Mouse (Mus musculus) intestine, embryonic 16.5 days (tissue): Measurements from ENCODE around the gene Hmx3. TPM values are rescaled to one million over a fixed set of nuclear protein-coding genes. Genes with fewer than 3 reads are reported as not detected.
A peak's percentile ranks its signal among the peaks of the same experiment; 100 is the strongest.

Source experiments
- ATAC-seq: fragments of 200-750 bp; cut with Nextera tagmentation; 2 replicates; pipeline ENCODE4 v1.8.0; 2017; ENCODE audit warnings: moderate TSS enrichment, moderate library complexity
- H3K27ac ChIP-seq: fragments of 300-500 bp; sonication (generic); 2 replicates; pipeline ENCODE4 v1.5.1; 2014; ENCODE audit warnings: mild to moderate bottlenecking, low read length
- H3K27me3 ChIP-seq: fragments of 300-500 bp; sonication (generic); replicated peaks from 2 replicates; pipeline ENCODE4 v1.6.1; 2014; ENCODE audit warnings: low read length, control low read depth, mixed read lengths; ENCODE audit not compliant: control insufficient read depth, insufficient read depth
- H3K36me3 ChIP-seq: fragments of 300-500 bp; sonication (generic); 2 replicates; pipeline ENCODE4 v1.6.1; 2014; ENCODE audit warnings: low read length, control low read depth; ENCODE audit not compliant: control insufficient read depth, insufficient read depth
- H3K4me1 ChIP-seq: fragments of 300-500 bp; sonication (generic); 2 replicates; pipeline ENCODE4 v1.6.1; 2014; ENCODE audit warnings: low read length, control low read depth, mixed read lengths; ENCODE audit not compliant: control insufficient read depth, insufficient read depth
- H3K4me2 ChIP-seq: fragments of 300-500 bp; sonication (generic); 2 replicates; pipeline ENCODE4 v1.6.1; 2014; ENCODE audit warnings: low read depth, low read length, control low read depth
- H3K4me3 ChIP-seq: fragments of 300-500 bp; sonication (generic); 2 replicates; pipeline ENCODE4 v1.5.1; 2014; ENCODE audit warnings: mild to moderate bottlenecking, low read length
- H3K9ac ChIP-seq: fragments of 300-500 bp; sonication (generic); 2 replicates; pipeline ENCODE4 v1.6.1; 2014; ENCODE audit warnings: low read depth, low read length
- H3K9me3 ChIP-seq: fragments of 300-500 bp; sonication (generic); 2 replicates; pipeline ENCODE4 v1.6.1; 2016; ENCODE audit warnings: low read length, control low read depth; ENCODE audit not compliant: control insufficient read depth
- WGBS: fragments of 180-500 bp; shearing (Covaris S2); extraction: QIAGEN DNeasy Blood & Tissue Kit; methylation state at CpG from one replicate; pipeline ENCODE4 v1.1.7; 2014; 5-methylcytosine and 5-hydroxymethylcytosine counted together
- polyA plus RNA-seq: library from polyadenylated mRNA; unstranded; fragments of >200 nt; fragmentation: Nextera tagmentation; extraction: Ambion mirVana; gene quantifications from 2 replicates; pipeline ENCODE4 v1.2.1, GENCODE M21; 2015

The Hmx3 gene
- polyA plus RNA-seq, 1 experiment from 2014 or later = 0.53 TPM

- H3K9me3 ChIP-seq = no peaks in the 10 kb centered on the region
- WGBS = 5% methylated on average over 2 of the region's 2 CpGs
Observed at GRCm38 (mm10) chr7:131546423-131546822, 3.8 kb downstream of the Hmx3 start.

GRCm38 (mm10) chr7:131547481-131547880 is 4.8 kb downstream of the Hmx3 start:
- Histone ChIP-seq H3K27ac (no peak overlapping the region), H3K4me2 (no peak overlapping the region), H3K4me1 (peaks cover 16% of the 10 kb centered on the region), H3K9ac (no peak overlapping the region), H3K9me3 (no peaks in the 10 kb centered on the region), H3K4me3 (no peak overlapping the region), H3K36me3 (no peaks in the 10 kb centered on the region), H3K27me3 (peaks cover 90% of the 10 kb centered on the region)
- WGBS = 4% methylated on average over 5 of the region's 5 CpGs
- no peak for ATAC-seq

More at GRCm38 (mm10) chr7:131546423-131546822, 3.8 kb downstream of the Hmx3 start:
- Histone ChIP-seq H3K27ac (no peak overlapping the region), H3K4me2 (no peak overlapping the region), H3K4me1 (peaks cover 22% of the 10 kb centered on the region), H3K27me3 (peaks cover 90% of the 10 kb centered on the region), H3K4me3 (no peak overlapping the region), H3K36me3 (no peaks in the 10 kb centered on the region), H3K9ac (no peak overlapping the region)
- no peak for ATAC-seq

- no peak within 1 kb of the TSS for H3K27ac ChIP-seq
- no peak within 1 kb of the TSS for H3K4me3 ChIP-seq
- ATAC-seq = no peak
- peaks cover 8% of the 10 kb centered on the region for H3K4me1 ChIP-seq
- no peaks in the 10 kb centered on the region for H3K9me3 ChIP-seq
- H3K36me3 ChIP-seq = no peaks in the 10 kb centered on the region
- no peak within 1 kb of the TSS for H3K9ac ChIP-seq
- 4% methylated on average over 3 of the region's 3 CpGs for WGBS
- no peak within 1 kb of the TSS for H3K4me2 ChIP-seq
- peaks cover 89% of the 10 kb centered on the region for H3K27me3 ChIP-seq
Observed at GRCm38 (mm10) chr7:131548473-131548872, 5.8 kb downstream of the Hmx3 start, which contains the start of gene Hmx2. TSS of gene Hmx2 (plus strand) at chr7:131548773.

GRCm38 (mm10) chr7:131551471-131551870 is 8.8 kb downstream of the Hmx3 start:
- ATAC-seq = no peak
- Histone ChIP-seq H3K4me3 (no peak overlapping the region), H3K4me2 (no peak overlapping the region), H3K36me3 (no peaks in the 10 kb centered on the region), H3K9me3 (no peaks in the 10 kb centered on the region), H3K9ac (no peak overlapping the region), H3K27ac (no peak overlapping the region), H3K4me1 (peaks cover 7% of the 10 kb centered on the region), H3K27me3 (peaks cover 95% of the 10 kb centered on the region)
- WGBS = 3% methylated on average over 4 of the region's 4 CpGs

GRCm38 (mm10) chr7:131551931-131552741 is 9.5 kb downstream of the Hmx3 start:
- H3K27ac ChIP-seq = no peak overlapping the region
- ATAC-seq = no peak
- H3K36me3 ChIP-seq = no peaks in the 10 kb centered on the region
- WGBS = 2% methylated on average over 42 of the region's 42 CpGs
- no peak overlapping the region for H3K4me3 ChIP-seq
- no peak overlapping the region for H3K4me2 ChIP-seq
- H3K27me3 ChIP-seq = peaks cover 94% of the 10 kb centered on the region
- no peaks in the 10 kb centered on the region for H3K9me3 ChIP-seq
- peaks cover 12% of the 10 kb centered on the region for H3K4me1 ChIP-seq
- H3K9ac ChIP-seq = no peak overlapping the region

GRCm38 (mm10) chr7:131552781-131553180 is 10.1 kb downstream of the Hmx3 start:
- WGBS = 2% methylated on average over 5 of the region's 5 CpGs
- Histone ChIP-seq H3K4me3 (no peak overlapping the region), H3K4me1 (peaks cover 12% of the 10 kb centered on the region)

GRCm38 (mm10) chr7:131553771-131554175 is 11.1 kb downstream of the Hmx3 start:
- Histone ChIP-seq H3K27me3 (peaks cover 93% of the 10 kb centered on the region), H3K36me3 (no peaks in the 10 kb centered on the region)
- under 1% methylated on average over 39 of the region's 39 CpGs for WGBS

More at GRCm38 (mm10) chr7:131552781-131553180, 10.1 kb downstream of the Hmx3 start:
- no peak for ATAC-seq
- Histone ChIP-seq H3K9ac (no peak overlapping the region), H3K27ac (no peak overlapping the region), H3K4me2 (no peak overlapping the region), H3K36me3 (no peaks in the 10 kb centered on the region), H3K27me3 (peaks cover 96% of the 10 kb centered on the region), H3K9me3 (no peaks in the 10 kb centered on the region)

GRCm38 (mm10) chr7:131554341-131555180 is 11.9 kb downstream of the Hmx3 start:
- under 1% methylated on average over 45 of the region's 45 CpGs for whole genome bisulfite sequencing
- peak overlapping the region; percentile 38 for H3K4me3 ChIP-seq
- peak overlapping the region; percentile 50 for H3K4me2 ChIP-seq
- peak overlapping the region; percentile 8; the same call in 1 of the 2 replicates for H3K9ac ChIP-seq
- no peaks in the 10 kb centered on the region for H3K9me3 ChIP-seq
- H3K27ac ChIP-seq = no peak overlapping the region
- H3K4me1 ChIP-seq = peaks cover 12% of the 10 kb centered on the region
- peak; percentile 19; the same call in 1 of the 2 replicates for ATAC-seq
- H3K36me3 ChIP-seq = no peaks in the 10 kb centered on the region
- H3K27me3 ChIP-seq = peaks cover 87% of the 10 kb centered on the region

More at GRCm38 (mm10) chr7:131553771-131554175, 11.1 kb downstream of the Hmx3 start:
- H3K27ac ChIP-seq = no peak overlapping the region
- ATAC-seq = peak; percentile 64
- peak overlapping the region; percentile 38 for H3K4me3 ChIP-seq
- no peaks in the 10 kb centered on the region for H3K9me3 ChIP-seq
- H3K9ac ChIP-seq = no peak overlapping the region
- peak overlapping the region; percentile 50 for H3K4me2 ChIP-seq
- peaks cover 12% of the 10 kb centered on the region for H3K4me1 ChIP-seq
